Mouse (Mus musculus) layer of hippocampus, adult 2 months (tissue): ENCODE results near the gene Kmt2a. TPM values are rescaled to one million over a fixed set of nuclear protein-coding genes. Genes with fewer than 3 reads are reported as not detected.

ENCODE experiments used
- DNase-seq, 2 experiments: peaks; one replicate each; pipeline ENCODE4 v3.0.0; 2022; ENCODE audit warnings: low spot score in 2 of 2
- H3K27ac ChIP-seq: fragments of 200-600 bp; 2 replicates; pipeline ENCODE4 v1.8.1; 2022
- H3K4me3 ChIP-seq: fragments of 200-600 bp; 2 replicates; pipeline ENCODE4 v1.8.1; 2022; ENCODE audit warnings: mild to moderate bottlenecking
- CTCF ChIP-seq: fragments of 200-600 bp; conservative IDR thresholded peaks from 2 replicates; pipeline ENCODE4 v1.8.1; 2022; ENCODE audit warnings: antibody characterized with exemption, mild to moderate bottlenecking, moderate library complexity
- total RNA-seq, 2 experiments: library from RNA; stranded (reverse); gene quantifications; 2 replicates each; pipeline ENCODE4 v1.2.3; 2021

Kmt2a gene
- total RNA-seq, 2 experiments from 2014 or later, result 68.3 to 80.7 TPM

DNA sequence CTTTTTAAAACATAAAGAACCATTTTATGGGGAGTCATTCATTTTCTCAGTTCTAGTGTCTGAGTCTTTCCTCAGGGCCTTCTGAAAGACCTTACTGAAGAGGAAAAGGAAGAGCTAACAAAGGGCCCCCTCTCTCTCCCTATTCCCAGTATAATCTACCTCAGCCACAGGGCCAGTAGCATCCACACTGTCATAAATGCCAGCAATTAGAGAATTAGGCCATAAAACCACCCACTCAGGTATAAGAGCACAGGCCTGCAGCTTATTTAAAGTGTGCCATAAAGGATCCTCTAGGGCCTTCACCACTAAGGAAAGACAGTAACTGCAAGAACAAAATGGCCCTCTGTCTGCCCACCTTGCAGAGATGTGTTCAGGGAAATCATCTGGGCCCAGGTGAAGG lies 6.9 kb downstream of the Kmt2a start:
- Histone ChIP-seq H3K4me3 (no peak overlapping the region), H3K27ac (no peak overlapping the region)
- no peak for TF ChIP-seq CTCF
- no peak for DNase-seq

GRCm38 (mm10) chr9:44873665-44874064 lies 7.4 kb downstream of the Kmt2a start:
- DNase-seq, result no peak
- TF ChIP-seq CTCF, result no peak
- no peak overlapping the region for H3K4me3 ChIP-seq
- no peak overlapping the region for H3K27ac ChIP-seq

- no peak overlapping the region for H3K4me3 ChIP-seq
- no peak for TF ChIP-seq CTCF
- H3K27ac ChIP-seq, result no peak overlapping the region
- DNase-seq, result no peak
These were observed 12.6 kb downstream of the Kmt2a start for GRCm38 (mm10) chr9:44868336-44869094.

DNA sequence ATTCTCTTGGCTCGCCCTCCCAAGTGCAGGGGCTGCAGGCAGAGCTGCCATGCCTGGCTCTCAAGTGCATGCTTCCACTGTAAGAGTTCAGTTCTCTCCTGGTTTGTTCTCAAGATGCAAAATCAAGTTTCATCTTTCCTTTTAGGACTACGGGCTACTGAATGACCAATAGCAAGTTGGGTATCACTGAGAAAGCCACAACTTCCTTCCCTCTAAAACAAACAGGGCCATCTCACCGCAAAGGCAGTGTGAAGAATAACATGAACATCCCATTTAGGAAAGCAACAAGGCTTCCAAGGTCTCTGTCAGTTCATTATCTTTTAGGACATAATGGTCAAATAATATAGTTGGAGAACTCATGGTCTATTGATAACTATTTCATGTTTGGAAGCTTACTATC lies 13.4 kb downstream of the Kmt2a start:
- DNase-seq, result no peak
- no peak for TF ChIP-seq CTCF
- Histone ChIP-seq H3K4me3 (no peak overlapping the region), H3K27ac (0 out of 2 replicates have a peak overlapping the region, but pooled peaks have one; percentile 2)

DNA sequence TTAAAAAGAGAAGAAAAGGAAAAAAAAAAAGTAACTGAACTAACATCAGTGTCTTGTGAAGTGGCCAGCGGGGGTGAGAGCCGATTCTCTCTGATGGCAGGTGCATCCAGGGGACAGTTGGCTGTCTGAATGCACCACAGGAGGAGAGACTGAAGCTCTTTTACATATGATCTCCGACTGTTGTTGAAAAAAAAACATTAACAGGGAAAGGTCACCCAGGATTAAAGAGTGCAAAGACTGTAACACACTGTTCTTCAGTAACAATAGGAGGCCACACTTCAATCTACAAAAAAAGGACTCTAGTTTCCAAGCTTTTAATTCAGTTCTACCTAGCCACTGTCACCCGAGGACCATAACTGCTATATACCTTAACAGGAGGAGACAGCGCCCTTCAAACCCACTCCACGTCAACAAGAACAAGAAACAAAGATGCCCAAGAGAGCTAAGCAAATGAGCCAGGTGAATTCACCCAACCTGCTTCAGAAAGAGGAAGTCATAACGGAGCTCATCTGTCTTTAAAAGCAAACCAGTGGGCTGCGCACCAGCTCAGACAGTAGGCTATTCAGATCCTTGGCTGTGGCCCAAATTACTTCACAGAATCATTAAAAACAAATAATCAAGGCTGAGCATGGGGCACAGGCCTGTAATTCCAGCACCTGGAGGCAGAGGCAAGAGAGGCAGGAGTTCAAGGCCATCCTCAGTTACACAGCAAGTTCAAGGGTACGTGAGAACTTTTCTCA lies 14.4 kb downstream of the Kmt2a start:
- no peak for DNase-seq
- TF ChIP-seq CTCF, result no peak
- no peak overlapping the region for H3K4me3 ChIP-seq
- H3K27ac ChIP-seq, result peak overlapping the region; percentile 2; the same call in 1 of the 2 replicates

GRCm38 (mm10) chr9:44861121-44861520 lies 20.0 kb downstream of the Kmt2a start:
- Histone ChIP-seq H3K4me3 (no peak overlapping the region), H3K27ac (no peak overlapping the region)
- no peak for DNase-seq
- TF ChIP-seq CTCF, result no peak

- Histone ChIP-seq H3K27ac (no peak overlapping the region), H3K4me3 (no peak overlapping the region)
- no peak for TF ChIP-seq CTCF
- DNase-seq, result no peak
These were observed 22.4 kb downstream of the Kmt2a start for GRCm38 (mm10) chr9:44858657-44859056.

DNA sequence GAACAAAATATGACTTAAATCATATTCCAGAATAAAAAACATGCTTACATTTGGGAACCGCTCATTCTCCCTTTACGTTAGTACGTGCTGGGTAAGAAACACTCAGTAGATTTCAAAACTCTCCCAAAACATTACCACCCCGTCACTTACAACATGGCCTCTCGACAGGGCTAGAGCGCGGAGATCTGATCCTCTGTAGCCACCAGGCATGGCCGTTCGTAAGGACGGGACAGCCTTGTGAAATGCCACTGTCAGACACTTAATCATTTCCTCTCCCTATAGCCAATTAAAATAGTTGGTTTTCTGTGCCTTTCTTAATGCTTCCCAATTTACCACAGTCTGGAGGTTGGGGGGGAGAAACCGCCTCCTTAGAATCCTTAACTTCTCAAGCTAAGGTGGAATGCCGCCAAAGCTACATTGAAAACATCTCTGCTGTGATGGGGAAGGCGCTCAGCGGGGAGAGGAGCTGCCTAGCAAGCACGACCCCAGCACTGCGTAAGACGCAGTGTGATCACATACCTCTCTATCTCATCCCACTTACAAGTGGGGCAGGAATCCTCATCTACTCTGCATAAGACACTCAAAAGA lies 23.6 kb downstream of the Kmt2a start:
- DNase-seq, result no peak
- TF ChIP-seq CTCF, result no peak
- no peak overlapping the region for H3K27ac ChIP-seq

DNA sequence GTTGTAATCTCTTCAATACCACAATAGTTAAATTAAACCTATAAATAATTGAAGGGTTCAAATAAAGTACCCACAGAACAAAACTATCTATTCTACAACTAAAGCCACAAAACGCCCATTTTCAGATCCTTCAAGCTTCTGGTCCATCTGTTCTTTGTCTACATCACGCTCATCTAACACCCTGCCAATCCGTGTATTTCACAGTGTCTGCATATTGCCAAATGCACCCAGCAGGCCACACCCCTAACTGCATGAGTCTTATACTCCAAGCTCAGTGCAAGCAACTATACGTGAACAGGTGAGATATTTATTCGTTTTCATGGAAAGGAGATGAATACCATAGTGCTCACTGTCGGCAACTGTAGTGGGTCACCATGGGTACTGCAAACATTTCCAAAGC lies 25.9 kb downstream of the Kmt2a start:
- DNase-seq, result peak in 1 of 2 experiments; percentile 30
- no peak for TF ChIP-seq CTCF
- Histone ChIP-seq H3K27ac (0 out of 2 replicates have a peak overlapping the region, but pooled peaks have one; percentile 36), H3K4me3 (no peak overlapping the region)

More for the DNA sequence above, 23.6 kb downstream of the Kmt2a start:
- H3K4me3 ChIP-seq, result no peak overlapping the region

- no peak overlapping the region for H3K27ac ChIP-seq
- DNase-seq, result no peak
- no peak overlapping the region for H3K4me3 ChIP-seq
- no peak for TF ChIP-seq CTCF
These were observed 33.6 kb downstream of the Kmt2a start for GRCm38 (mm10) chr9:44847446-44847845.

DNA sequence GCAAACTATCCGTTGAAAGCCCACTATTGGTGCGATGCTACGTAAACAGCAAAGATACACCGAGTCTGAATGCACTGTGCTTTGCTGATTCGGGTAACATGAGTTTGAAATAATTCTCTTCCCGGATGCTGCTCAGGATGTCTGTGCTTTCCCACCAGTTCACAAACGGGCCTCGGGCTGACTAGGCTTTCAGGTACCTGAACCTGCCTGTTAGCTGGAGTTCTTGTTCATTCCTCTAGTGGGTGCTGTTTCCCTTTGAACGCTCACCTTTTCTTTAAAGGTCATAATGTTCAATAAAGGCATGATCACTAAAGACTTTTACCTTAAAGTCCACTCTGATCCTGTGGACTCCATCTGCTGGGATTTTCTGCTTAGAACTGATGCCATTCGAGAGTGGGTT lies 39.9 kb downstream of the Kmt2a start:
- H3K27ac ChIP-seq, result no peak overlapping the region
- peak; percentile 84 for TF ChIP-seq CTCF
- no peak overlapping the region for H3K4me3 ChIP-seq
- no peak for DNase-seq

DNA sequence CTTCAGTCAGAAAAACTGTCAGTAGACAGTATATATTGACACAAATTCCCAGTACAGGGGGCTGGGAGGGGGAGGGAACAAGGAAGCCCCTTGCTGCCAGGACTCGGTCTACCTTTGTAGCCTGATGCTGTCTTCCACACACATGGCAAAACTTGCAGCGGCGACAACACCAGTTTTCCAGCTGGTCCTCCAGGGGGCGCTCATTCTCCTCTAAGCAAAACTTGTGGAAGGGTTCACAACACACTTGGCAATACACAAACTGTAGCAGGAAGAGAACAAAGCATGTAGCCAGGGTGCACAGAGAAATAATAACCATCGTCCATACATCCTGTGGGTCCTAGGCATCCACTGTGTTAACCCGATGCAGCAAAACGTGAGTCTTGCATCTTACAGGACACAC lies 44.7 kb downstream of the Kmt2a start:
- no peak overlapping the region for H3K27ac ChIP-seq
- H3K4me3 ChIP-seq, result no peak overlapping the region
- TF ChIP-seq CTCF, result peak; percentile 95
- DNase-seq, result peak; percentile 49 to 80

DNA sequence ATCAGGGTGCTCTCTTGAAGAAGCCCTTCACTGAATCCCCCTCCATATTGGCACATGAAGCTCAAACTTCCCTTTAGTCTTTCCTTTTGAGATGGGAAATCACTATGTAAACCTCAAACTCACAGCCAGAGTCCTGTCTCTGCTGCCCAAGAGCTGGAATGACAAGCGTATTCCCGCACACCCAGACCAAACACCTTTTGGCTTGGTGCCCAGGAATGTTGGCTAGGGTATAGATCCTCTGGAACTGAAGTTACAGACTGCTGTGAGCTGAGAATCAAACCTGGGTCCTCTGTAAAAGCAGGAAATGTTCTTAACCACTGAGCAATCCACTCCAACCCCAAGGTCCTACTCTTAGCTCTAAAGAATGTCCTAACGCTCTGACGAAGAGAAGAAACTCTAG lies 48.7 kb downstream of the Kmt2a start:
- TF ChIP-seq CTCF, result no peak
- H3K27ac ChIP-seq, result no peak overlapping the region
- no peak for DNase-seq
- H3K4me3 ChIP-seq, result no peak overlapping the region
